Mouse (Mus musculus): Measurements from ENCODE around the gene Atp13a5.

Gene Atp13a5

GRCm38 (mm10) chr16:29378458-29378857 lies at the start of gene Atp13a5:
TSS of gene Atp13a5 (minus strand) at chr16:29378732.
- no peak for DNase-seq

GRCm38 (mm10) chr16:29414822-29415221 lies 36.3 kb upstream of the Atp13a5 start:
- no peak for DNase-seq

GRCm38 (mm10) chr16:29407319-29407718 lies 28.8 kb upstream of the Atp13a5 start:
- no peak for DNase-seq

- no peak for DNase-seq
These were observed 20.5 kb upstream of the Atp13a5 start for GRCm38 (mm10) chr16:29399079-29399478.

- DNase-seq = no peak
These were observed 6.2 kb upstream of the Atp13a5 start for GRCm38 (mm10) chr16:29384781-29385180.

- no peak for DNase-seq
These were observed 3.9 kb downstream of the Atp13a5 start for GRCm38 (mm10) chr16:29374636-29375035.

- DNase-seq = no peak
These were observed 47.0 kb downstream of the Atp13a5 start for GRCm38 (mm10) chr16:29331351-29332044.

GRCm38 (mm10) chr16:29330948-29331347 lies 47.6 kb downstream of the Atp13a5 start:
- DNase-seq = no peak

GRCm38 (mm10) chr16:29329213-29329612 lies 49.3 kb downstream of the Atp13a5 start:
- no peak for DNase-seq

GRCm38 (mm10) chr16:29327910-29328309 lies 50.6 kb downstream of the Atp13a5 start:
- DNase-seq = no peak

- no peak for DNase-seq
These were observed 53.2 kb downstream of the Atp13a5 start for GRCm38 (mm10) chr16:29325233-29325919.

GRCm38 (mm10) chr16:29320717-29321116 lies 57.8 kb downstream of the Atp13a5 start:
- no peak for DNase-seq

- peak; percentile 2 for DNase-seq
These were observed 63.1 kb downstream of the Atp13a5 start for GRCm38 (mm10) chr16:29315391-29315790.

GRCm38 (mm10) chr16:29314991-29315390 lies 63.5 kb downstream of the Atp13a5 start:
- DNase-seq = no peak

GRCm38 (mm10) chr16:29297555-29298021 lies 80.9 kb downstream of the Atp13a5 start:
- DNase-seq = no peak

- no peak for DNase-seq
These were observed 97.8 kb downstream of the Atp13a5 start for GRCm38 (mm10) chr16:29280691-29281090.

- DNase-seq = no peak
These were observed 124.2 kb downstream of the Atp13a5 start for GRCm38 (mm10) chr16:29254325-29254724.

- no peak for DNase-seq
These were observed 142.6 kb downstream of the Atp13a5 start for GRCm38 (mm10) chr16:29235951-29236350.

GRCm38 (mm10) chr16:29216395-29217295 lies 161.9 kb downstream of the Atp13a5 start:
- DNase-seq = no peak

GRCm38 (mm10) chr16:29209605-29210411 lies 168.7 kb downstream of the Atp13a5 start, which contains the start of gene Hrasls:
TSS of gene Hrasls (plus strand) at chr16:29209695.
- DNase-seq = peak; percentile 49

GRCm38 (mm10) chr16:29208841-29209240 lies 169.7 kb downstream of the Atp13a5 start:
- DNase-seq = no peak

- peak; percentile 28 for DNase-seq
These were observed 173.0 kb downstream of the Atp13a5 start for GRCm38 (mm10) chr16:29205581-29205980.

Measured in kidney, adult 11 months (tissue).